Mouse (Mus musculus) midbrain, embryonic 14.5 days (tissue): ENCODE measurements at regions not wholly inside any gene's neighbourhood (a gene's known extent, or its start where the extent isn't known, plus 50 kb on each side); places are given as distances from the start of the nearest gene placed in this dataset.
"Not testable (repeated sequence)": the region's sequence is repeated elsewhere in the genome, so short reads cannot be mapped to it uniquely, and the experiment has no call there.

Experiments used
- ATAC-seq: fragments of 200-750 bp; cut with Nextera tagmentation; 2 replicates; pipeline ENCODE4 v1.8.0; 2017; ENCODE audit warnings: moderate number of reproducible peaks, moderate library complexity; ENCODE audit not compliant: low FRiP score, low TSS enrichment
- DNase-seq: peaks from one replicate; pipeline ENCODE4 v3.0.0-alpha.2; 2015
- H3K27ac ChIP-seq: fragments of 300-500 bp; sonication (generic); replicated peaks from 2 replicates; pipeline ENCODE4 v1.5.1; 2014; ENCODE audit warnings: mild to moderate bottlenecking, low read depth, low read length, moderate library complexity
- H3K27me3 ChIP-seq: fragments of 300-500 bp; sonication (generic); 2 replicates; pipeline ENCODE4 v1.6.1; 2014; ENCODE audit warnings: low read length, control low read depth, mixed read lengths; ENCODE audit not compliant: control insufficient read depth, insufficient read depth
- H3K36me3 ChIP-seq: fragments of 300-500 bp; sonication (generic); 2 replicates; pipeline ENCODE4 v1.6.1; 2014; ENCODE audit warnings: low read length, control low read depth; ENCODE audit not compliant: control insufficient read depth, insufficient read depth
- H3K4me1 ChIP-seq: fragments of 300-500 bp; sonication (generic); 2 replicates; pipeline ENCODE4 v1.6.1; 2014; ENCODE audit warnings: mild to moderate bottlenecking, antibody characterized with exemption, low read length, control low read depth; ENCODE audit not compliant: control insufficient read depth, insufficient read depth
- H3K4me2 ChIP-seq: fragments of 300-500 bp; sonication (generic); 2 replicates; pipeline ENCODE4 v1.6.1; 2014; ENCODE audit warnings: mild to moderate bottlenecking, low read length, moderate library complexity
- H3K4me3 ChIP-seq: fragments of 300-500 bp; sonication (generic); replicated peaks from 2 replicates; pipeline ENCODE4 v1.5.1; 2014; ENCODE audit warnings: low read depth, low read length
- H3K9ac ChIP-seq: fragments of 300-500 bp; sonication (generic); replicated peaks from 2 replicates; pipeline ENCODE4 v1.6.1; 2014; ENCODE audit warnings: mild to moderate bottlenecking, low read length, moderate library complexity
- H3K9me3 ChIP-seq: fragments of 300-500 bp; sonication (generic); 2 replicates; pipeline ENCODE4 v1.6.1; 2016; ENCODE audit warnings: low read length, control low read depth, mixed read lengths; ENCODE audit not compliant: control insufficient read depth
- WGBS: fragments of 180-500 bp; shearing (Covaris S2); extraction: QIAGEN DNeasy Blood & Tissue Kit; methylation state at CpG from one replicate; pipeline ENCODE4 v1.1.7; 2014; 5-methylcytosine and 5-hydroxymethylcytosine counted together

DNA sequence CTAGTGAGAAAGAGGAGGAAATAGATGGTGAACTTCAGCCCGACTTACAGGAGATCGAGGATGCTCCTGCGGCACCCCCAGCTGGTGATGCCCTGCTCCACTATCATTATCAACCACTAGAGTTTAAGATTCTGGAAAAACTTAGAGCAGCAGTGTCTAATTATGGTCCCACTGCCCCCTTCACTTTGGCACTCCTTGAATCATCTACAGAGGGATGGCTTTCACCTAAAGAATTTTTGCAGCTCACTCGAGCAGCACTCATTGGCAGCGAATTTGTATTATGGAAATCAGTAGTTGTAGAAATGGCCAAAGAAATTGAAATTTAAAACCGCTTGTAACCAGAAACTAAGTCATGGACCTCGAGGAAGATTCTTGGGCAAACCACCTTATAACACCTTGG lies 1229.1 kb upstream of the Arrdc3 start:
- no peak overlapping the region for H3K27ac ChIP-seq
- no peak for DNase-seq
- H3K4me2 ChIP-seq, result no peak overlapping the region
- no peak for ATAC-seq
- no peaks in the 10 kb centered on the region for H3K36me3 ChIP-seq
- no peaks in the 10 kb centered on the region for H3K9me3 ChIP-seq
- 89% methylated on average over 7 of the region's 7 CpGs for WGBS
- no peak overlapping the region for H3K4me3 ChIP-seq
- no peak overlapping the region for H3K9ac ChIP-seq
- no peaks in the 10 kb centered on the region for H3K4me1 ChIP-seq
- no peaks in the 10 kb centered on the region for H3K27me3 ChIP-seq

DNA sequence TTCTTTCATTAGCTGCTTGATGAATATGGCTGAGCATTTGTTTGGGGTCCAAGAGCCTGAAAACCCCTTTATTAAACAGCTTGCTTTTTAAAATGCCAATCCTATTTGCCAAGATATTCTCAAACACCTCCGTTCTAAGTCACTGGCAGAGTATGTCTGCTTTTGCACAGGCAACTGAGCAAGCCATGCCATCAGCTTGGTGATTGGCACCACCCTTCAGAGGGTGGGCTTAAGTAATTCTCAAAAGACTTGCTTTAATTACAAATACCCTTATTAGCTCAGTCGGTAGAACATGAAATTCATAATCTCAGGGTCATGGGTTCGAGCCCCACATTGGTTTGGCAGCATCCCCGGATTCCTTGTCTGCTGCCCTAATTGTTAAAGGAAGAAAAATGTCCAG lies 1228.5 kb upstream of the Arrdc3 start:
- ATAC-seq (no peak), DNase-seq (no peak)
- WGBS, result 87% methylated on average over 4 of the region's 4 CpGs
- H3K27me3 ChIP-seq, result no peaks in the 10 kb centered on the region
- no peaks in the 10 kb centered on the region for H3K4me1 ChIP-seq
- H3K9me3 ChIP-seq, result no peaks in the 10 kb centered on the region
- no peak overlapping the region for H3K9ac ChIP-seq
- H3K27ac ChIP-seq, result no peak overlapping the region
- H3K4me3 ChIP-seq, result no peak overlapping the region
- no peak overlapping the region for H3K4me2 ChIP-seq
- no peaks in the 10 kb centered on the region for H3K36me3 ChIP-seq

DNA sequence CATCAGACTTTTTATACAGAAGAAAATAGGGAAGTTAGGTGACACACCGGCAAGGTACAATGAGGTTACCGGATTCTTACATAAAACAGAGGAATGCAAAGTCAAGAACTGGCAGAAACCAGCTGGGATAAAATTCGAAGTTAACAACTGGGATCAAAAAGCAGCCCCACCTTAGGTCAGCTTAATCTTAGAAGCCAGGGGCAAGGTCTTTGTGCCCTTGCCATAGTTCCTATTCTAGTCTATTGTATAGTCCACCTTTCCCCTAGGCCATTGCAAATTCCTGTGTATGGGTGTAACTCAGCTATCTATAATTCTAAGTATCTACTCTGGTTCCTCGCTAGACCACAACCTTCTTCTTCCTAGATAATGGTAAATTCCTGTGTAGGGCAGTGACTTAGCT lies 1214.4 kb upstream of the Arrdc3 start:
- not testable (repeated sequence) for H3K4me3 ChIP-seq, DNase-seq, H3K36me3 ChIP-seq, H3K9ac ChIP-seq, H3K27ac ChIP-seq, ATAC-seq, H3K27me3 ChIP-seq, H3K4me2 ChIP-seq, H3K9me3 ChIP-seq, H3K4me1 ChIP-seq
- 86% methylated on average over 4 of the region's 4 CpGs for WGBS

- H3K4me1 ChIP-seq, result no peaks in the 10 kb centered on the region
- H3K9ac ChIP-seq, result no peak overlapping the region
- 84% methylated on average over 2 of the region's 2 CpGs for WGBS
- no peaks in the 10 kb centered on the region for H3K27me3 ChIP-seq
- no peak for DNase-seq
- H3K27ac ChIP-seq, result no peak overlapping the region
- no peaks in the 10 kb centered on the region for H3K36me3 ChIP-seq
- ATAC-seq, result no peak
- no peak overlapping the region for H3K4me3 ChIP-seq
- 0 out of 2 replicates have a peak, but pooled peaks cover 4% of the 10 kb centered on the region for H3K9me3 ChIP-seq
- H3K4me2 ChIP-seq, result no peak overlapping the region
These were observed 1209.8 kb upstream of the Arrdc3 start for GRCm38 (mm10) chr13:79673358-79673757.

DNA sequence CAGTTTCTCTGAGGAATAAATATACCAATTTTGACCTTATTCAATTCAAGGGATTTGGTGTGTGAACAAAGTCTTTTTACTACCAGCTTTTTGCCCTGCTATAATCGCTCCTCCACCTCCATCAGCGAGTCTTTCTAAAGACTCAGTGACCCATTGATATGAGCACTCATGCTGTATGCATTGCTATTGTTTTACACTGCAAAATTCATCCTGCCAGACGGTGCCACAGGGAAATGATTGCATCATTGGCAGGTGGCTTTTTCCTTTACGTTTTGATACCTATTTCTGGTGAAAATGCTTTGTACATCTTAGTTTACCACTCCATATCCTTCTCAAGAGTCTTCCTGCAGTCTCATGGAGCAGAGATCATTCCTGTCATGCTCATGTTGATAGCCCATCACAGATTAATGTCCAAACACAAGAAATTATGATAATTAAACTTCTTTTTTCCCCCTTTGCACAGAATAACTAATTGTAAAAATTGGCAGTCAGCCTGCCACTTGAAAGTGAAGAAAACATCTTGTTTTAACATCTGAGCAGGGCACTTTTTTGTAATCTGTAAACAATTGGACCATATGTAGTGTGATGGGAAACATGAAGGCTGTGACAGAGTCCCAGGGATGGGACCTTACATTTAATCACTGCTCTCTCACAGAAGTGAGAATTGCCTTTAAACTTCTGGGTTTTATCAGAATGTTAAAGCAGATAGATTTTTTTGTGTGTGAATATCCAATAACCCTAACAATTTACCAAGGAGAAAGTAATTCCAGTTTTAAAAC lies 1185.1 kb upstream of the Arrdc3 start:
- Histone ChIP-seq H3K4me2 (no peak overlapping the region), H3K36me3 (no peaks in the 10 kb centered on the region), H3K27me3 (no peaks in the 10 kb centered on the region), H3K4me3 (no peak overlapping the region), H3K9me3 (no peaks in the 10 kb centered on the region), H3K9ac (no peak overlapping the region), H3K27ac (no peak overlapping the region), H3K4me1 (no peaks in the 10 kb centered on the region)
- DNase-seq (no peak), ATAC-seq (no peak)
- 52% methylated on average over 4 of the region's 4 CpGs for WGBS

GRCm38 (mm10) chr13:79699521-79699920 lies 1183.7 kb upstream of the Arrdc3 start:
- H3K4me1 ChIP-seq, result no peaks in the 10 kb centered on the region
- H3K27ac ChIP-seq, result no peak overlapping the region
- H3K4me2 ChIP-seq, result no peak overlapping the region
- H3K9ac ChIP-seq, result no peak overlapping the region
- no peak overlapping the region for H3K4me3 ChIP-seq
- H3K36me3 ChIP-seq, result no peaks in the 10 kb centered on the region
- H3K27me3 ChIP-seq, result no peaks in the 10 kb centered on the region
- ATAC-seq (no peak), DNase-seq (peak; percentile 46)
- no peaks in the 10 kb centered on the region for H3K9me3 ChIP-seq
